Mouse (Mus musculus) forebrain, embryonic 14.5 days (tissue): ENCODE data around the gene Gk5. TPM values are rescaled to one million over a fixed set of nuclear protein-coding genes. Genes with fewer than 3 reads are reported as not detected.

Experiments
- ATAC-seq: fragments of 200-750 bp; cut with Nextera tagmentation; 2 replicates; pipeline ENCODE4 v1.8.0; 2017; ENCODE audit warnings: mild to moderate bottlenecking, moderate library complexity
- DNase-seq: peaks from one replicate; pipeline ENCODE4 v3.0.0-alpha.2; 2015; ENCODE audit warnings: low spot score
- H3K27ac ChIP-seq: fragments of 300-500 bp; sonication (generic); 2 replicates; pipeline ENCODE4 v1.5.1; 2014; ENCODE audit warnings: low read depth, mild to moderate bottlenecking, control low read depth, low read length, moderate library complexity
- H3K27me3 ChIP-seq: fragments of 300-500 bp; sonication (generic); replicated peaks from 2 replicates; pipeline ENCODE4 v1.6.1; 2014; ENCODE audit warnings: low read length, control low read depth, mixed read lengths; ENCODE audit not compliant: control insufficient read depth, insufficient read depth
- H3K36me3 ChIP-seq: fragments of 300-500 bp; sonication (generic); 2 replicates; pipeline ENCODE4 v1.6.1; 2014; ENCODE audit warnings: low read length, control low read depth; ENCODE audit not compliant: control insufficient read depth, insufficient read depth
- H3K4me1 ChIP-seq: fragments of 300-500 bp; sonication (generic); 2 replicates; pipeline ENCODE4 v1.6.1; 2014; ENCODE audit warnings: antibody characterized with exemption, low read length, control low read depth; ENCODE audit not compliant: control insufficient read depth, insufficient read depth
- H3K4me2 ChIP-seq: fragments of 300-500 bp; sonication (generic); 2 replicates; pipeline ENCODE4 v1.6.1; 2014; ENCODE audit warnings: mild to moderate bottlenecking, control low read depth, low read length
- H3K4me3 ChIP-seq: fragments of 300-500 bp; sonication (generic); 2 replicates; pipeline ENCODE4 v1.5.1; 2014; ENCODE audit warnings: low read depth, low read length, control low read depth
- H3K9ac ChIP-seq: fragments of 300-500 bp; sonication (generic); 2 replicates; pipeline ENCODE4 v1.6.1; 2014; ENCODE audit warnings: mild to moderate bottlenecking, low read length, control low read depth, moderate library complexity
- H3K9me3 ChIP-seq: fragments of 300-500 bp; sonication (generic); replicated peaks from 2 replicates; pipeline ENCODE4 v1.6.1; 2016; ENCODE audit warnings: low read length, control low read depth, mixed read lengths; ENCODE audit not compliant: control insufficient read depth
- whole genome bisulfite sequencing: fragments of 180-500 bp; shearing (Covaris S2); extraction: QIAGEN DNeasy Blood & Tissue Kit; methylation state at CpG from one replicate; pipeline ENCODE4 v1.1.7; 2014; 5-methylcytosine and 5-hydroxymethylcytosine counted together
- polyA plus RNA-seq: library from polyadenylated mRNA; unstranded; fragments of >200 nt; fragmentation: Nextera tagmentation; extraction: Ambion mirVana; gene quantifications from 2 replicates; pipeline ENCODE4 v1.2.1, GENCODE M21; 2014

The Gk5 gene
- polyA plus RNA-seq, 1 experiment from 2014 or later: 2.0 TPM

- no peaks in the 10 kb centered on the region for H3K4me1 ChIP-seq
- no peak overlapping the region for H3K9ac ChIP-seq
- ATAC-seq (no peak), DNase-seq (no peak)
- WGBS: 86% methylated on average over 8 of the region's 8 CpGs
- no peaks in the 10 kb centered on the region for H3K27me3 ChIP-seq
- 0 out of 2 replicates have a peak, but pooled peaks cover 5% of the 10 kb centered on the region for H3K9me3 ChIP-seq
- H3K27ac ChIP-seq: no peak overlapping the region
- H3K4me3 ChIP-seq: no peak overlapping the region
- no peaks in the 10 kb centered on the region for H3K36me3 ChIP-seq
- H3K4me2 ChIP-seq: no peak overlapping the region
Measured at GRCm38 (mm10) chr9:96102846-96103245, 16.3 kb upstream of the Gk5 start.

GRCm38 (mm10) chr9:96112879-96113361, 6.2 kb upstream of the Gk5 start:
- Histone ChIP-seq H3K9ac (no peak overlapping the region), H3K4me2 (no peak overlapping the region), H3K36me3 (no peaks in the 10 kb centered on the region), H3K4me3 (no peak overlapping the region), H3K27me3 (no peaks in the 10 kb centered on the region), H3K9me3 (no peaks in the 10 kb centered on the region), H3K4me1 (no peaks in the 10 kb centered on the region), H3K27ac (no peak overlapping the region)
- WGBS: 84% methylated on average over 3 of the region's 3 CpGs
- ATAC-seq (no peak), DNase-seq (no peak)

GRCm38 (mm10) chr9:96116801-96117200, 2.4 kb upstream of the Gk5 start:
- no peaks in the 10 kb centered on the region for H3K27me3 ChIP-seq
- no peak overlapping the region for H3K27ac ChIP-seq
- H3K4me2 ChIP-seq: no peak overlapping the region
- DNase-seq (no peak), ATAC-seq (no peak)
- no peaks in the 10 kb centered on the region for H3K9me3 ChIP-seq
- no peaks in the 10 kb centered on the region for H3K36me3 ChIP-seq
- no peak overlapping the region for H3K9ac ChIP-seq
- no peak overlapping the region for H3K4me3 ChIP-seq
- WGBS: 90% methylated on average over 6 of the region's 6 CpGs
- H3K4me1 ChIP-seq: no peaks in the 10 kb centered on the region

DNA sequence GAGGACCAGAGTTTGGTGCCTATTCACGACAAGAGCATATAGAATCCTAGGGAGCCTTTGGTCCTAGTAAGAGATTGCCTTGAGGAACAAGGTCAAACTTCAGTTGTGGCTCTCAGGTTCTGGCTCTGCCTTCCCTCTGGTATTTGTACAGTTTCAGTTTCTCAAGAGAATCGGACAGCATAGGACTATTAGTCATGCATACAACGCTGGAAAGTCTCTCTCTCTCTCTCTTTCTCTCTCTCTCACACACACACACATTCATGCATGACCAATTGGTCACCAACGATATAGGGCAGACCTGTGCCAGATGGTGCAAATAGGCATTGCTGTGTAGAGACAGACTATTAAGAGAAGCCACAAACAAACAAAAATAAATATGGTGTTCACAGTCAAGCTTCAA, 946 bp upstream of the Gk5 start:
- H3K4me3 ChIP-seq: no peak overlapping the region
- WGBS: 86% methylated on average over 4 of the region's 4 CpGs
- no peaks in the 10 kb centered on the region for H3K4me1 ChIP-seq
- H3K36me3 ChIP-seq: no peaks in the 10 kb centered on the region
- no peaks in the 10 kb centered on the region for H3K27me3 ChIP-seq
- no peaks in the 10 kb centered on the region for H3K9me3 ChIP-seq
- DNase-seq (no peak), ATAC-seq (no peak)
- H3K9ac ChIP-seq: no peak overlapping the region
- H3K4me2 ChIP-seq: peak overlapping the region; percentile 76
- H3K27ac ChIP-seq: no peak overlapping the region

GRCm38 (mm10) chr9:96127972-96128371, 8.8 kb downstream of the Gk5 start:
- Histone ChIP-seq H3K36me3 (no peaks in the 10 kb centered on the region), H3K4me1 (no peaks in the 10 kb centered on the region), H3K9me3 (no peaks in the 10 kb centered on the region), H3K27me3 (no peaks in the 10 kb centered on the region), H3K9ac (no peak overlapping the region), H3K4me3 (no peak overlapping the region), H3K4me2 (no peak overlapping the region), H3K27ac (no peak overlapping the region)
- 52% methylated on average over 5 of the region's 5 CpGs for WGBS
- DNase-seq (no peak), ATAC-seq (no peak)

- H3K9me3 ChIP-seq: no peaks in the 10 kb centered on the region
- H3K4me1 ChIP-seq: no peaks in the 10 kb centered on the region
- no peak overlapping the region for H3K27ac ChIP-seq
- H3K9ac ChIP-seq: no peak overlapping the region
- no peak overlapping the region for H3K4me2 ChIP-seq
- 83% methylated on average over 4 of the region's 4 CpGs for WGBS
- DNase-seq (no peak), ATAC-seq (no peak)
- H3K36me3 ChIP-seq: no peaks in the 10 kb centered on the region
- H3K27me3 ChIP-seq: no peaks in the 10 kb centered on the region
- H3K4me3 ChIP-seq: no peak overlapping the region
Measured at GRCm38 (mm10) chr9:96132956-96133603, 13.9 kb downstream of the Gk5 start.

- H3K4me3 ChIP-seq: no peak overlapping the region
- no peaks in the 10 kb centered on the region for H3K4me1 ChIP-seq
- no peaks in the 10 kb centered on the region for H3K9me3 ChIP-seq
- H3K27me3 ChIP-seq: no peaks in the 10 kb centered on the region
- H3K36me3 ChIP-seq: no peaks in the 10 kb centered on the region
- 65% methylated on average over 7 of the region's 7 CpGs for WGBS
- ATAC-seq (no peak), DNase-seq (no peak)
- H3K9ac ChIP-seq: no peak overlapping the region
- no peak overlapping the region for H3K4me2 ChIP-seq
- no peak overlapping the region for H3K27ac ChIP-seq
Measured at GRCm38 (mm10) chr9:96134470-96134869, 15.3 kb downstream of the Gk5 start.

DNA sequence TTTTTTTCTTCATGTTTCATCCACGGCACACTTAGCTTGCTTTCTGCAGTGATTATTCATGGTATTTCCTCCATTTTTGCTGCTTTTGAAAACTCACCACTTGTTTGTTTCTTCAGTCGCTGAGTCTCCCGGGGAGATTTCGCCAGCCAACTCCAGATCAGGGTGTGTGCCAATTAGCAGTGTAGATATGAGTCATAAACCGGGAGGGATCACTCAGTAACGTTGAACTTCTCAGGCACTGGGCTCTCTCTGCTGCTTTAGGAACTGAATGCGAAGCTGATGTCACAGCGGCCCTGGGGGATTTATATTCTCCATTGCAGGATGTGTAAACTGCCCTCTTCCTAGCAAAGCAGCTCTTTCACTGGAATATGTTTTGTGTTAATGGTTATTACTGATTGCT, 15.8 kb downstream of the Gk5 start:
- no peak for DNase-seq
- H3K4me3 ChIP-seq: no peak overlapping the region
- H3K27ac ChIP-seq: no peak overlapping the region
- no peaks in the 10 kb centered on the region for H3K36me3 ChIP-seq
- no peak overlapping the region for H3K9ac ChIP-seq
- WGBS: 54% methylated on average over 8 of the region's 8 CpGs
- no peak for ATAC-seq
- H3K9me3 ChIP-seq: no peaks in the 10 kb centered on the region
- no peak overlapping the region for H3K4me2 ChIP-seq
- no peaks in the 10 kb centered on the region for H3K4me1 ChIP-seq
- no peaks in the 10 kb centered on the region for H3K27me3 ChIP-seq

DNA sequence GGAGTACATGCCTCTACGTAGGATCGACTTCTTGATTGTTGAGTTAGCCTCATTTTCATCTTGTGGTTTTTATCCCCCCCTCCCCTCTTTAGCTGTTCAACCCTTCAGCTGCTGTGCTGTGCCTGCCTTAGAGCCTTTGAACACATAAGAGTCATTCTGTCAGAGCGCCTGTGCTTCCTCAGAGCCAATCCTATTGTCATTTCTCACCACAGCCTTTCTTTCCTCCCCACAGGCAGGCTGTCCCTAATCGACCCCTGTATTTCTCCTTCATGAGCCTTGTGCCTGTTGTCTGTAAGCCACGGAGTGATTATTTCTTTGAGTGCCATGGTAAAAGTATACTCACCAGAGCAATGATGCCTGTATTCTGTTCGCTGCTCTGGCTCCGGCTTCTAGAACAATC, 16.3 kb downstream of the Gk5 start:
- no peak overlapping the region for H3K4me3 ChIP-seq
- H3K4me1 ChIP-seq: no peaks in the 10 kb centered on the region
- 49% methylated on average over 7 of the region's 7 CpGs for WGBS
- DNase-seq (no peak), ATAC-seq (no peak)
- H3K9ac ChIP-seq: no peak overlapping the region
- H3K9me3 ChIP-seq: no peaks in the 10 kb centered on the region
- H3K36me3 ChIP-seq: no peaks in the 10 kb centered on the region
- H3K27me3 ChIP-seq: no peaks in the 10 kb centered on the region
- H3K4me2 ChIP-seq: no peak overlapping the region
- H3K27ac ChIP-seq: no peak overlapping the region
